Mouse (Mus musculus) urinary bladder, adult 2 months (tissue): ENCODE results near the gene Vamp3. TPM values are rescaled to one million over a fixed set of nuclear protein-coding genes. Genes with fewer than 3 reads are reported as not detected.
A peak's percentile ranks its signal among the peaks of the same experiment; 100 is the strongest.

ENCODE experiments used
- DNase-seq: peaks from one replicate; pipeline ENCODE4 v3.0.0; 2022; ENCODE audit warnings: low spot score
- polyA plus RNA-seq: library from polyadenylated mRNA; depleted of rRNA; stranded (reverse); fragments of >200 nt; gene quantifications from 2 replicates; pipeline ENCODE4 v1.2.3, GENCODE M21; 2012; rRNA removed

The Vamp3 gene
- polyA plus RNA-seq: 77.7 and 78.5 TPM in 2 replicates

DNA sequence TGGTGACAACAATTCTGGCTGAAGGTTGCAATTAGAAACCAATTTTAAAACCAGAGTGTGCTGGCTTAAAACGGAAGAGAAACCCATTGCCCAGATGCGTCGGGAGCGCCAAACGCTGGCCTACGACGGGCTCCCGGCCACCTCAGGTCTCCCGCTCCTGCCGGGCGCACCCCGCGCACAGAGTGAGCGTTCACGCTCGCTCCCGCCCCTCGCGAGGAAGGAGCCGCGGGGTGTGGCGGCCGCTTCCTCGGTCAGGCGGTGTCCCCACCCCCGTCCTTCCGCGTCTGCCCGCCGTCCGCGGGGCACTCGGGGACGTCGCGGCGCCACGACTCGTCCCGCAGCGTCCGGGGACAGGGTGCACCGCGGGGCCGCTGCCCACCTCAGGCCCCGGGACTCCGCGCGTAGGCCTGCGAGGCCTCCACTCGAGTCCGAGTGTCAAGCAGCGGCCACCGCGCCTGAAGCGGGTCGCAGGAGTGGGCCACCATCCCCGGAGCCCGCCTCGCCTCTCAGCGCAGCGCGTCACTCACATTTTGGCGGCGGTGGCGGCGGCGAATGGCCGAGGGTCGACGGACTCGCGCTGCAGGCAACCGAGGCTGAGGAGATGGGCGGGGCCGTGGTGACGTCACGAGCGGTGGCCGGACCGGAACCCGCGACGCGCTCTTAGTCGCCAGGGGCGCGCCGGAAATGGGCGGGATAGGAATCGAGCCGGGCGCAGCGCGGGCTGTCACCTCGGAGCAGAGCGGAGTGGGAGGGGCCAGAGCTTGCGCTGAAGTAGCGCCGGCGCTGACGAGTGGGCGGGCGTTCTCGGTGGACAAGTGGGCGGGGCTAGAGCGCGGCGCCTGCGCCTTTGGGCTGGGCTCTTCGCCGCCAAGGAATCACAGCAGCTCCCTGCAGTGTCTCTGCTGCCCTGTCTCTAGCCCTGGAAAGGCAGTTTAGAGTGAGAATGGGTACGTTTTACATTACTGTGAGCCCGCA, at the start of gene Vamp3:
Vamp3 (minus strand) TSS at position 617 of the 975 bp plus-strand sequence.
- DNase-seq: peak; percentile 95

GRCm38 (mm10) chr4:151106468-151106867, 48.7 kb upstream of the Vamp3 start:
- no peak for DNase-seq

DNA sequence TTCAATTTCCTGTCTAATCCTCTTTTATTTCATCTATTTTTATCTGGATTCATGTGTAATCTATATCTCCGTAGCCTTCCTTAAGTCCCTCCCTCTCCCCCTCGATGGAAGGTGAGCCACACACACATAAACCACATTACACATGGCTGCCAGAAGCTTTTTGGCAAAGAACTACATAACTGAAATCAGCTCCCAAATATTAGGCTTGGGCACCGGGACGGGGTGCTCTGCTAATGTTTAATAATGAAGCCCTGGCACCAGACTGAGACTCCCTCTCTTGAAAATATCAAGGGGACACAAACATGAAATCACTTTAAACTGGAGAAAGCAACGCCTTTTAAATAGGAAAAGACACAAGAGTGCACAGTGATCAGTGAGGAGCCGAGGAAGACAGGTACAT, 48.1 kb upstream of the Vamp3 start:
- no peak for DNase-seq

DNA sequence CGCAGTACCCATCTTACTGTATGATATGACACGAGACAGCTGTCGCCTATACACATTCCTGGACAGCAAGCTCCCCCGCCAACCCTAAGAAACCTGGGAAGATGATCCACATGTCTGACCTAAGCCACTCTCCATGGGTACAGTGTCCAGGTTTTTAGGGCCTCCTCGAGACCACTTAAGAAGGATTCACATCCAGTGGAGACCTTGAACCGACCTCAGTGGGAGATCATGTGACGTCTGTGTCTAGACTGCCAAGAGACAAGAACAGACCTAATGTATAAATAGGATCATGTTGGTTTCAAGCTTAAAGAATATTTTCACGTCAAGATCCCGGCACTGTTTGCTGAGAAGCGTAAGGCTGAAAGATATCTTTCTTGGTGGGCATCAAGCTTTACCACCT, 46.4 kb upstream of the Vamp3 start:
- DNase-seq: no peak

DNA sequence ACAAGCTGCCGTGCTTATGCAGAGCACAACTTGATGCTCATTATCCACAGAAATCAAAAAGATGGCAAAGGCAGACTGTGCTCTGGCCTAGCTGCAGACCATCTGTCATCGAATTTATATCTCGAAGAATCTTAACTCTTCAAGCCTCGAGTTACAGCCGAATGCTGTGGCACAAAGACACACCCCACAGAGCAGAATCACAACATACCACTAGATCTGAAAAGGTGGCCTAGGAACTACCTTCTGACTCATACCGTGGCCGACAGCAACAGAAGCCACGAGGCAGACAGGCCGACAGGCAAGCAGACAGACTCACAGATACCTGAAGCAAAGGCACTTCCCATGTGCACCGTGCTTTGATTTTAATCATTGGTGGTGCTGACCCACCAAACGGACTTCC, 45.9 kb upstream of the Vamp3 start:
- no peak for DNase-seq

GRCm38 (mm10) chr4:151097104-151097438, 39.3 kb upstream of the Vamp3 start:
- no peak for DNase-seq

DNA sequence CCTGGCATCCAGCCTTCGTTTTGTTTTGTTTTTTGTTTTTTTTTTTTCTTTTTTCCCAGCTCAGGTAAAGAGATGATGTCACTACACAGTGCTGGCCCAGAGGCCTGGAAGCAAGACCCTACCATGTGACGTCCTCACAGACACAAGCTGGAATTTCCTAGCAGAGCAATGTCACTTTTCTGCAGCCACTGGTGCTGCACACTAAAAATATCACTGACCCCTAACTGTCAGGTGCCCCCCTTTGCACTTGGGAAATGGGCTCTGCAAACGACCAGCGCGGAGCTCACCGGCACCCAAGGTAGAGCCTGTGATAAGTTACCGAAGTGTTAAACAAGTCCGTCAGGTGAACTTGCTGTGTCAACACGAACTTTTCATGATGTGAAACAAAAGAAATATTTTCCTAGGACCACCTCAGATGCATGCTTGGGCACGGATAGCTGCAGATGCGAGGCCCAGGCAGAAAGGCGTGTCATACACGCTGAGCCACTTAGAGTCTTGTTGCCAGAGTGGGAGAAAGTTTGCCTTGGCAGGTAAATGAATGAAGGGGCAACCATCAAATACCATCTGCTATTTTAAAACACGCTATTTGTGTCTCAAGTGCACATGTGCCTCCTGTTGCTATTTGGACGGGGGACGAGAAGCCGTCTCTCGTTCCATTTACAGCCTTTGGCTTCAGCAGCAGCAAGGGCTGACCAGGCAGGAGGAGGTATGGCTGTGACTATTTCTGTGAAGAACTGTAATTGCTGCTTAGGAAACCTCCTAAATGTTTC, 38.8 kb upstream of the Vamp3 start:
- no peak for DNase-seq

DNA sequence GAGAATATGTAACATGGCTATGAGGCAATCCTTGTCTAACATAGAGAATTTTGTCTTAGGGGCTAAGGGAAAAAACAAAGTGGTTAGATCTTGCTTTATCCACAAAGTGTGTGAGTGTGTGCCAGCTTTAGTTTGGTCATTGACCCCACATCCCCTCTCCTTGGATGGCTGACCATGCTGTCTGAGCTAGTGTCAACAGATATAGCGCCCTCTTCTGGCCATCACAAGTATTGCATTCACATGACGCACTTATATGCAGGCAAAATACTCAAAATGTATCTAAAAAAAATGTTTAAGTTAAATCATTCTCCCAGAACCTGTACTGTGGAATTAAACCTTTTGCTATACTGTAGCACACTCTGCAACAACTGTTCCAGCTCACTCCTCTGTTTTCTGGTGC, 37.4 kb upstream of the Vamp3 start:
- no peak for DNase-seq

GRCm38 (mm10) chr4:151089270-151089669, 31.5 kb upstream of the Vamp3 start, which contains the start of gene Gm13090:
Gene Gm13090 (plus strand): TSS chr4:151089570.
- DNase-seq: no peak

DNA sequence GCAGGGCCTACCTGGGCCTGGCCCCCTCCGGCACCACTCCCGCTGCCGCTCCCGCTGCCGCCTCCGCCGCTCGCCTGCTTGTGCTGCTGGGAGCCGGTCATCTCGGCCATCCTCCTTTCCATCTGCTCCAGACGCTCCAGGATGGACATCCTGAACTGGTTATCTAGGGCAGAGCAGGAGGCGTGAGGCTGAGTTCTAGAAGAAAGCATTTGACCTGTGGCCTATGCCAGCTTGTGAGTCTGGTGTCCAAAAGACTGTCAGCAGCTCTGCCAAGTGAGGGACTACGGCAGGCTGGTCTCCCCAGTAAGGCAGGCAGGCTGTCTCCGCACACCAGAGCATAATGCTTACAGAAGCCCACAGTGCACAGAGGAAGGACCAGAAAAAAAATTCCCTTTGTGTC, 31.1 kb upstream of the Vamp3 start:
- no peak for DNase-seq

- DNase-seq: no peak
Observed at GRCm38 (mm10) chr4:151087358-151087757, 29.6 kb upstream of the Vamp3 start.

DNA sequence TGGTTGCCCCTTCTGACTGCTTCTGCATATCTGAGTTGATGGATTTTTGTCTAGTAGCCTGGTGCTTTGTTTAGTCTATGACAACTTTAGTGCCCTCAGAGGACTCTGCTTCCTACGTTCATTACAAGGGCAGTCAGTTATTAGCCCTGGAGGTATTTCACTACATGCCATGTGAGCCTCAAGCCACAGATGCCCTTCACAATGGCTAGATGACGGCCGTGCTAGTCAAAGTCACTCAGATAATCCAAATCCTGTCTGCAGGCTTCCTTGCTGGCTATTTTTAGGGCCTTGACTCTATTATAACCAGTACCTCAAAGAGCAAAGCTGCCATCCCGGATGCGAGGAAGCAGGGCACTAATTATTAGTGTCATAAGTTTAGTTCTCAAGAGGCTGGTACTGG, 25.3 kb upstream of the Vamp3 start:
- no peak for DNase-seq

DNA sequence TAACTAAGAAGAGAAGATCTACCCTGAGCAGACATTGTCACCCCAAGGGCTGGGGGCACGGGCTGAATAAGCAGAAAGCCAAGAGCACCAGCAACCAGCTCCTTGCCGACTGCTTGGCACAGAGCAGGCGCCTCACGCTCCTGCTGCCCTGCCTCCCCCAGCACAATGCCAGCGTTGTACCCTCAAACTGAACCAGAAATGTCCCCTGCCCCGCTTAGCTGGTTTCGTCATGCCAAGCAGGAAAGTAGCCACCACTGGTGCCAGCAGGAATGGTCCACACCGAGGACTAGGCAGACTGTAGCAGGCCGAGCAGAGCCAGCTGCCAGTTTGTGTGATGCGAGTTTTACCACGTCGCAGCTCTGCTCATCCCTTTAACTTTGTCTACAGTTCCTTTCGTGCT, 24.2 kb upstream of the Vamp3 start:
- no peak for DNase-seq

DNA sequence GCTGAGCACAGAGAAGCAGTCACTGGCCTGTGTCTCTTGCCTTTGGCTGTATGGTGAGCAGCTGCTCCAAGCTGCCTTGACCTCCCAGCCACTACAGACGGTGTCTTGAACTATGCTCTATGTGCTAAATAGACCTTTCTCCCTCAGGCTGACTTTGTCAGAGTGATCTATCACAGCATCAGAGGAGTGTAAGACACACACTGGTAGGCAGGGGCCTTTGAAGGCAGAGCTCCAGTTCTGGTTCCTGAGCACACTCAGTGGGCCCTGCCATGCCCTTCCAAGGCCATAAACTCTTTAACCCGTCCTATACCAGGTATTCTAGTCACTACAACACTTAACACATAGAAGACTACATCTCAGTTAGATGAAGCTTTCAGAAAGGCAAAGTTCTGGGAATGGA, 23.6 kb upstream of the Vamp3 start:
- DNase-seq: no peak

DNA sequence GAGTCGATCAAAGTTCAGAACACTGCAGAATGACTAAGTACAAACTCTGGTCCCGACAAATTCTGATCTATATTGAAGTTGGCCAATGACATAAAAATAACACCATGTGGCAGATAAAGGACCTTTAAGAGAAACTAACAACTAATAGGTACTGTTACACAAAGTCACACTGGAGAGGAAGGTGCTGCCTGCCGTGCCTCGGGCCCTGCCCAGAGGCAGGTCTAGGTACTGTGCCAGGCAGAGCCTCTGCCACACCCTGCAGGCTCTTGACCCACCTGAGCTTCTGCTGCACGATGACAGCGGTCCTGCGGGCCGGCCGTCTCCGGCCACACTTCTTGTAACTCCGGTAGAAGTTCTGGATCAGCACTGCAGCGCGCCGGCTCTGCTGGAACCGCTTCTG, 17.1 kb upstream of the Vamp3 start:
- no peak for DNase-seq

GRCm38 (mm10) chr4:151073108-151073744, 15.5 kb upstream of the Vamp3 start:
- peak; percentile 44 for DNase-seq

- DNase-seq: no peak
Observed at GRCm38 (mm10) chr4:151070962-151071361, 13.2 kb upstream of the Vamp3 start.

GRCm38 (mm10) chr4:151068751-151069150, 11.0 kb upstream of the Vamp3 start:
- DNase-seq: no peak

DNA sequence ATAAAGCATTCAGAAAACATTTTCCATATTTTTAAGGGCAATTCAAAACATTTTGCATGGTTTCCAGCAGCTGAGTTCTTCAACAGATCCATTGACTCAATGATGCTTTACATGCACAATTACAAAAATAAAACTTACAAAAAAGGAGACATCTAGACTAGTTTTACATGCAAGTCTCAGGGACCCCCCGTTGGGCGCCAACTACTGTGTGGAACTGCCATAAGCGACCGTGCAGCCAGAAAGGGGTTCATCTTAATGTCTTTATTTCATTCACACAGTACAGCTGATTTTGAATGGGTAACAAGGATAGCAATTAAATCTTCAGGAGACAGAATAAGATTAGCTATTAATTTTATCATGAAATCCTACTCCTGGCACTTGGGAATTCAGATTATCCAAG, 1.8 kb upstream of the Vamp3 start:
- DNase-seq: no peak

GRCm38 (mm10) chr4:151058634-151059033, 871 bp upstream of the Vamp3 start:
- DNase-seq: no peak

DNA sequence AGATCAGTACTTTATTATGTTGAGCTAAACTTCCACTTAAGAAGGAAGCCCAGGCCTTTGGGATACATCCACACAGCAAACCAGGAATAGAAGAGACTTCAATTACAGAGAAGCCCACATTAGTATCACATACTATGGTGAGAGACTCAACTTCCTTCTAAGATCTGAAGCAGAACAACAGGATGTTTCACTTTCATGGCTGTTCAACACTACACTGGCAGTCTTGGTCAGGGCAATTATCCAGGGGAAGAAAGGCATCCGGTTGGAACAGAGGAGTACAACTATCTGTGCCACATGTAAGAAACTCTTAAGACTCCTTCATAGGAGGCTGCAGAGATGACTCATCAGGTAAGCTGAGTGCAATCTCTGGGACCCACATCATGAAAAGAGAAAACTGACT, 6.6 kb downstream of the Vamp3 start:
- DNase-seq: no peak

DNA sequence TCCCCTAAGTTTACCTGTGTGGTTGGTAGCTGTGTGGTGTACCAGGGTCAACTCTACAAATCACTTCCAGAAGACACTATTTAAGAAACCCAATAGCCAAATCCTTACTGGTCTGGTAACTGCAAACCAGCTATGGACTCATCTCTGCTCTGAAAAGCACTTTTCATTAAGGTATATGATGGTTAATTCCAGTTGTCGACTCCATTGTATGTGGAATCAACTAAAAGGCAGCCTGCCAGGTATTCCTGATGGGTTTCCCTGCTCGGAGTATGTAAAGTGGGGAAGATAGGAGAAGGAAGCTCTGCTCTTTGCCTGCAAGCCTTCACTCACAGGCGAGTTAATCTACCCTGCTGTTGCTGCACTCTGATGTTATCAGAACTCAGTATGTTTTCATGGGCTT, 11.2 kb downstream of the Vamp3 start:
- DNase-seq: no peak
